Comparison of ENCODE assay signal across 30 mouse cellular contexts in genomic region chr11:74586401-74586800, GRCm38 (mm10). TPM values are rescaled to one million over a fixed set of nuclear protein-coding genes. Genes with fewer than 3 reads are reported as not detected.
DNase-seq lines count a peak whose midpoint lies in the region; ATAC-seq and TF ChIP-seq lines count a peak whose summit lies in the region.
"Had no signal": no experiment of that assay in that cellular context is flagged by ENCODE, and none has a peak within 500 bp of the region (broad histone marks: within the 10 kb centered on the region; RNA-seq: fewer than 3 reads in every experiment).

No protein-coding gene starts in this region.

- TF ChIP-seq CTCF in cerebellum, adult 2 months (IDR thresholded peaks at IDR 0.05; ENCODE audit: borderline replicate concordance, insufficient read depth, low read depth, low read length): no peak

- no peaks in the 10 kb centered on the region for H3K27me3 ChIP-seq in cerebellum, adult 2 months (ENCODE audit: control insufficient read depth, insufficient read depth, low read length)

- TF ChIP-seq POLR2A in cerebellum, adult 2 months (IDR thresholded peaks at IDR 0.05; ENCODE audit: borderline replicate concordance, insufficient read depth, low read length): no peak

- intact Hi-C loops in left cerebral cortex, postnatal 10 days (cut with DNase I): no loop called here

- H3K4me3 ChIP-seq in cerebellum, adult 2 months (replicated peaks; ENCODE audit: insufficient read depth, low read depth, low read length): no peak overlapping the region
- H3K4me3 ChIP-seq: erythroblast, embryonic 14.5 days; heart, embryonic 12.5 days; layer of hippocampus, adult 2 months; limb, embryonic 13.5 days; lung, embryonic 15.5 days; midbrain, embryonic 10.5 days had no signal

- no peak for ATAC-seq in cerebellum, adult (ENCODE audit: insufficient number of reproducible peaks, low FRiP score, low TSS enrichment)
- ATAC-seq: forebrain, embryonic 16.5 days; inflammation-experienced regulatory T-cells, adult 6 months; midbrain, embryonic 16.5 days; Patski had no signal

- peak; percentile 57 to 68 for DNase-seq in cerebellum, adult 2 months
- DNase-seq in left cerebral cortex, adult 18-20 months (ENCODE audit: low spot score in 2 of 2): peak; percentile 51 to 75
- no peak for DNase-seq in left cerebral cortex, postnatal 10 days (ENCODE audit: extremely low spot score in 1 of 2, low spot score in 2 of 2)
- DNase-seq in cerebellum, adult 9-11 months: peak; percentile 80
- peak; percentile 64 for DNase-seq in telencephalon, adult 2 months (ENCODE audit: low read depth, low spot score)
- no peak for DNase-seq in kidney, adult 9 months
- DNase-seq: adrenal gland, postnatal 10 days; gastrocnemius, postnatal 25 days; heart, adult 11 months; heart, postnatal 4 days; kidney, adult 11 months; kidney, postnatal 36 days; right cerebral cortex, postnatal 4 days; thymus, adult 2 months; thymus, postnatal 36 days had no signal

- H3K4me1 ChIP-seq in cerebellum, adult 2 months (ENCODE audit: control insufficient read depth, insufficient read depth, low read length): peaks cover 54% of the 10 kb centered on the region
- H3K4me1 ChIP-seq: lung, embryonic 15.5 days had no signal

- H3K27ac ChIP-seq in cerebellum, adult 2 months (ENCODE audit: insufficient read depth, low read length): no peak overlapping the region
- H3K27ac ChIP-seq: hindbrain, embryonic 14.5 days; layer of hippocampus, adult 2 months; limb, embryonic 13.5 days; lung, embryonic 15.5 days; midbrain, embryonic 10.5 days; stomach, postnatal 0 days had no signal

- 17% methylated on average over 5 of the region's 5 CpGs for WGBS in cerebellum, adult 2 months

RNA-seq across cellular contexts. Expression of gene Rap1gap2, which starts 24.3 kb away (rescaled TPM):
- polyA plus RNA-seq in cerebellum, adult 2 months (2012; rRNA removed): 67.5 and 71.0 TPM in 2 replicates
- 100 to 1,000 TPM; 175 to 181 TPM for total RNA-seq in left cerebral cortex, adult 18-20 months (2021)
- 100 to 1,000 TPM; 135 to 139 TPM for total RNA-seq in left cerebral cortex, postnatal 10 days (2021)

RNA-seq across cellular contexts. Expression of gene Ccdc92b, which starts 33.0 kb away (rescaled TPM):
- polyA plus RNA-seq in cerebellum, adult 2 months (2012; rRNA removed): 21.8 and 22.7 TPM in 2 replicates
- total RNA-seq in left cerebral cortex, adult 18-20 months (2021): 10 to 100 TPM; 34.2 to 35.5 TPM
- total RNA-seq in left cerebral cortex, postnatal 10 days (2021): 10 to 100 TPM; 19.2 to 20.8 TPM
- total RNA-seq: common myeloid progenitor, adult 5-6 weeks; neutrophil, adult 5-6 weeks had no signal
- polyA plus RNA-seq: inflammation-experienced regulatory T-cells, adult 6 months had no signal

Comparison
In these comparisons a context has a peak if more than half of its experiments do, and no peak if none do; other contexts are left out.
1. DNase-seq: peak in cerebellum, adult 2 months (2 of 2), left cerebral cortex, adult 18-20 months (2 of 2), cerebellum, adult 9-11 months (single experiment) and telencephalon, adult 2 months (single experiment); none in left cerebral cortex, postnatal 10 days (0 of 2) and kidney, adult 9 months (single experiment).